In the genomic region with DNA sequence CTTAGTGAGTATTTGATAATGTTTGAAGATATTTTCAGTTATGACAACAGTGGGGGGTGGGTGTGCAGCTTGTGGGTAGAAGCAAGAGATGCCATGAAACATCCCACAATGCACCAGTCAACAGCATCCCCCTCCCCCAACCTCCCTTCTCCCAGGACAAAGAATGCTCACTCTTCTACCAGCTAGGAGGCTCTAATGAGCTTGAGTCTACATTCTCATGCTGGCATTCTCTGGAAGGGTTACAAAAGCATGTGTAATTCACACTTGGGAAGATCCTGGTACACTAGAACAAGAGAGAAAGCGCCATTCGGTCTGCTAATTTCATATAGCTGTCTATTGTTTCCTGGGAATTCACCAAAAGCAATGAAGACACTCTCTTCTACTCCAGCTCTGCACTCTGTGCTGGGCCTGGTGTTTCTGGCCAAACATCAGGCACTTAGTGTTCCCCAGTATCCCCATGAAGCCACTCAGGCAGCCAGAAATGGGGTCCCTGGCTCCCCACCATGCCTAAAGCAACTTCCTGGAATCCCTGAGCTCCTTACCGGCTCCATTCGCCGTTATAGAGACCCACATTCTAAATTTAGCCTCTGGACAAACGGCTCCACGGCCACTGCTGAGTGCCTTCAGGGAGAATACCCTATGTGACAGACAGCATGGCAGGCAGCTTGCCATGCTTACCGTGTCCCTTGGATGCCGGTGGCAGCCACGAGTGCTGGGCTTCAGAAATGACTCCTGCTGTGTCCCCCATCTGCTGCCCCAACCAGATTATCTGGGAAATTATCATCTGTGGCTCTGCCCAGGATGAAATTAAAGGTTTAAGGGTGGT, we compare ENCODE assay signal across 18 mouse cellular contexts.
DNase-seq lines count a peak whose midpoint lies in the region; ATAC-seq and TF ChIP-seq lines count a peak whose summit lies in the region.
"Had no signal": no experiment of that assay in that cellular context is flagged by ENCODE, and none has a peak within 500 bp of the region (broad histone marks: within the 10 kb centered on the region; RNA-seq: fewer than 3 reads in every experiment).

No protein-coding gene starts in this region.

- H3K4me1 ChIP-seq in heart, embryonic 15.5 days (replicated peaks): peaks cover 8% of the 10 kb centered on the region; the same call in 1 of the 2 replicates
- no peaks in the 10 kb centered on the region; the same call in 1 of the 2 replicates for H3K4me1 ChIP-seq in heart, embryonic 11.5 days (ENCODE audit: control insufficient read depth, insufficient read depth, low read length)
- H3K4me1 ChIP-seq: forebrain, embryonic 12.5 days; liver, embryonic 12.5 days; midbrain, embryonic 10.5 days had no signal

- ATAC-seq in heart, embryonic 15.5 days (replicated peaks; ENCODE audit: insufficient number of reproducible peaks, insufficient read depth, low FRiP score, low read depth): no peak
- ATAC-seq in heart, embryonic 11.5 days (replicated peaks; ENCODE audit: insufficient number of reproducible peaks, low FRiP score, low TSS enrichment): no peak
- ATAC-seq: liver, embryonic 12.5 days had no signal

- peak overlapping the region; percentile 7; the same call in 1 of the 2 replicates for H3K4me2 ChIP-seq in heart, embryonic 15.5 days
- H3K4me2 ChIP-seq in heart, embryonic 11.5 days: no peak overlapping the region
- H3K4me2 ChIP-seq: embryonic facial prominence, embryonic 15.5 days; forebrain, embryonic 12.5 days; liver, embryonic 12.5 days; lung, embryonic 14.5 days; neural tube, embryonic 13.5 days had no signal

- no peaks in the 10 kb centered on the region for H3K36me3 ChIP-seq in heart, embryonic 15.5 days
- H3K36me3 ChIP-seq in heart, embryonic 11.5 days (ENCODE audit: control insufficient read depth, insufficient read depth, low read length): no peaks in the 10 kb centered on the region
- H3K36me3 ChIP-seq: embryonic facial prominence, embryonic 15.5 days; forebrain, embryonic 12.5 days; liver, embryonic 12.5 days; midbrain, embryonic 10.5 days; neural tube, embryonic 13.5 days had no signal

- WGBS in heart, embryonic 15.5 days: 42% methylated on average over 10 of the region's 10 CpGs
- 47% methylated on average over 10 of the region's 10 CpGs for WGBS in heart, embryonic 11.5 days (ENCODE audit: insufficient replicate concordance)

- no peak for TF ChIP-seq CTCF in brain, embryonic 14.5 days (IDR thresholded peaks at IDR 0.05; ENCODE audit: borderline replicate concordance, extremely low read depth, insufficient read depth, insufficient read length)

- H3K4me3 ChIP-seq in heart, embryonic 15.5 days: no peak overlapping the region
- H3K4me3 ChIP-seq in heart, embryonic 11.5 days (ENCODE audit: low read depth, low read length): no peak overlapping the region
- H3K4me3 ChIP-seq: embryonic facial prominence, embryonic 15.5 days; forebrain, embryonic 12.5 days; liver, embryonic 12.5 days; midbrain, embryonic 10.5 days; neural tube, embryonic 13.5 days had no signal

- TF ChIP-seq POLR2A in brain, embryonic 14.5 days (IDR thresholded peaks at IDR 0.05; ENCODE audit: borderline replicate concordance, extremely low read depth, insufficient read depth, insufficient read length, poor library complexity, severe bottlenecking): no peak

- no peak overlapping the region for H3K9ac ChIP-seq in heart, embryonic 15.5 days
- H3K9ac ChIP-seq in heart, embryonic 11.5 days (ENCODE audit: low read depth, low read length): no peak overlapping the region
- H3K9ac ChIP-seq: embryonic facial prominence, embryonic 15.5 days; forebrain, embryonic 12.5 days; liver, embryonic 12.5 days; lung, embryonic 14.5 days; neural tube, embryonic 13.5 days had no signal

- DNase-seq in brain, embryonic 14.5 days (ENCODE audit: low read depth): peak; percentile 37
- peak; percentile 78 to 82 for DNase-seq in cerebellum, adult 18-20 months
- DNase-seq in cerebellum, postnatal 36 days: peak; percentile 79 to 81
- no peak for DNase-seq in thymus, postnatal 36 days
- DNase-seq in spleen, postnatal 36 days (ENCODE audit: low spot score in 2 of 2): no peak
- DNase-seq: adrenal gland, postnatal 25 days; embryo, embryonic 11 days; gastrocnemius, postnatal 36 days; lung, embryonic 14.5 days; lung, postnatal 4 days; thymus, postnatal 14 days had no signal

- H3K9me3 ChIP-seq in heart, embryonic 15.5 days (replicated peaks): no peaks in the 10 kb centered on the region
- H3K9me3 ChIP-seq in heart, embryonic 11.5 days (replicated peaks; ENCODE audit: control insufficient read depth, low read length): no peaks in the 10 kb centered on the region
- H3K9me3 ChIP-seq: embryonic facial prominence, embryonic 15.5 days; forebrain, embryonic 12.5 days; liver, embryonic 12.5 days; midbrain, embryonic 10.5 days; neural tube, embryonic 13.5 days had no signal

- no peaks in the 10 kb centered on the region for H3K27me3 ChIP-seq in heart, embryonic 15.5 days
- no peaks in the 10 kb centered on the region for H3K27me3 ChIP-seq in heart, embryonic 11.5 days (ENCODE audit: control insufficient read depth, insufficient read depth, low read length)
- H3K27me3 ChIP-seq: embryonic facial prominence, embryonic 15.5 days; forebrain, embryonic 12.5 days; liver, embryonic 12.5 days; neural tube, embryonic 13.5 days had no signal

- H3K27ac ChIP-seq in heart, embryonic 15.5 days: no peak overlapping the region
- no peak overlapping the region for H3K27ac ChIP-seq in heart, embryonic 11.5 days (ENCODE audit: low read depth, low read length)
- H3K27ac ChIP-seq: embryonic facial prominence, embryonic 15.5 days; forebrain, embryonic 12.5 days; liver, embryonic 12.5 days; midbrain, embryonic 10.5 days; neural tube, embryonic 13.5 days had no signal

Comparison
In these comparisons a context has a peak if more than half of its experiments do, and no peak if none do; other contexts are left out.
1. DNase-seq: peak in brain, embryonic 14.5 days (single experiment), cerebellum, adult 18-20 months (2 of 2) and cerebellum, postnatal 36 days (2 of 2); none in thymus, postnatal 36 days (0 of 2) and spleen, postnatal 36 days (0 of 2).